Mouse (Mus musculus): Measurements from ENCODE around the gene Hsd17b12.

Gene Hsd17b12

DNA sequence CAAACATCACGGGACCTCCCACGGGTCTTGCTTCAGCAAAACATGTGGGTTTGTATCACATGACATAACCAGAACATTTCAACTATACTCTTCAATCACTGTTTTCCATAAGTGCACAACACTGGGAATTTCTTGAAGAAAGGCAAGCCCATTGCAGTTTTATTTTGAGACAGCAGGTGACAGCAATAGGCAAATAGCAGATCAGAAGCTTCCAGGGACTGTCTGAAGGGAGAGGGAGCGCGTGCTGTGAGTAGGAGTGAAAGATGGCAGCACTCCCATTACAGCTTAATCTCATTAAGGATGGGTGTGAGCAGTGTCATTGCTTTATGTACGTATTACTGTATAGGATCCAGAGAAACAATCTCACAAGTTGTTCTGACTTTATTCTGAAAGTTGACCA lies 88.3 kb downstream of the Hsd17b12 start:
- DNase-seq, result no peak

DNA sequence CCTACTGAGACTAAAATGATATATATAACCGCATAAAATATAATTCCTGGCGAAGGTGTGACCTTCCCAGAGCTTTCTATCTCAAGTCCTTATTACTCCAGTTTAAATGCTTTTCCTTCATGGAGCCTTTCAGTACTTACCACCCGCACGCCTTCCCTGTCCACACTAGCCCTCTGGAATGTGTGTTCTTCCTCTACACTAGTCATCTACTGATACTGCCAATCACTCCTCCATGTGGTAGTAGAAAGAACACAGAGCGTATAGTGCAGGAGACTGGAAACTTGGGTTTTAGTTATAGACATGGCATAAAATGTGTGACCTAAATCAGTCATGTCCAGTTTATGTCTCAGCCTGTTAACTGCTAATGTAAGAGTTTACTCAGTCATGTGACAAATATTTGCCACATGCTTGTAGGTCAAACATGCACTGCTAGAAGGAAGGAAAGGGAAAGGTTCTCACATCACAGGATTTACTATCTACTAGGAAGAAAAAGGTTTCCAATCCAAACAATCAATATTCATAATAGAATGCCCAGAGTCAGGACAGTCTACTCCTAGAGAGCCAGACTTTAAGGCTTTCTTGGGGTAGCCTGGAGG lies 91.1 kb downstream of the Hsd17b12 start:
- no peak for DNase-seq

DNA sequence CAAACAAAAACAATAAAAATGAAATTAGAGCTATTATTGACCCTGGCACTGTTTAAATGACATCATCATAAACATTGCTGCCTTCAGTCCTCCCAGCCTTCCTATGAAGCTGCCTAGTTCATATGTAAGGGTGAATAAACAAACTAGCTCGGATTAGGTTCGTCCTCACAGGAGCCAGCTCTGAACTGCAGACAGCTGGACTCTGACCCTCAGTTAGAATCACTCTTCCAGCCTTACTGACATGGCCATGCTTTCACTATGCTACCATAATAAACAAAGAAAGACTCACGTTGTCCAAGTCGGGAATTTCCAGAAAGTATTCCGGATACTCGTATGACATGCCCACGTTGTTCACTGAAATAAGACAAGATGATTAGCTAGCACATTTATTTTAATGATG lies 91.6 kb downstream of the Hsd17b12 start:
- DNase-seq, result peak; percentile 21

DNA sequence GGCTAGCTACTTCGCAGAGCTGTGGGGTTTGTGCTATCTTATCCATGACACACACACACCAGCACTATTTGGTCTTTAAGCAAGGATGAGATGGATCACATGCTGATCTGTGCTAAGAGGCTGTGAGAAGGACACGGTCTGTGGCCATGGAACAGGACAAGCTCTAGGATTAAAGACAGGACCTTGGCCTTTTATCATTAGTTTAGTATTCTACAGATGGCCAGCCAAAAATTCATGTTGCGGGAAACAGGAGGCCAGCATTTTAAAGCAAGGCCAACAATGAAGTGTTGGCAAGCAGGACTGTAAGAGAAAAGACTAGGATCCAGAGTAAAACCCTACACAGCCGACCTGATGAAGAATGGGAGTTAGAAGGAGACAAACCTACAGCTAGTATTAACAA lies 95.0 kb downstream of the Hsd17b12 start:
- DNase-seq, result no peak

DNA sequence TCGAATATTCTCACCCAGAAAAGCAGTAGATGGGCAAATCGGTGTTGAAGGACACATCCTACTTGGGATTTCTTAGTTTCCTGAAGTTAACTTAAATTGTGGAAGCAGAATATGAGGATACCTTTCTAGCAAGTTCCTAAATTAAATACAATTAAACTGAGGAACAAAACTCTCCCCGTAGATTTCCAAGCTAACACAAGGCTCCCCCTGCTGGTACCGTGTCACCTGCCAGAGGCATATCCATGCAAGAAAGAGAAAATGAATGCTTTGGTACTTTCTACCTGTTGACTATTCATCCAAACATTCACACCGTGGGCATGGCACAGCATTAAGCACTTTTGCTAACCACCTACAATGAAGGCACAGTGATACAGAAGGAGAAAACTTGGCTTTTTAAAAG lies 98.3 kb downstream of the Hsd17b12 start:
- peak; percentile 55 for DNase-seq

DNA sequence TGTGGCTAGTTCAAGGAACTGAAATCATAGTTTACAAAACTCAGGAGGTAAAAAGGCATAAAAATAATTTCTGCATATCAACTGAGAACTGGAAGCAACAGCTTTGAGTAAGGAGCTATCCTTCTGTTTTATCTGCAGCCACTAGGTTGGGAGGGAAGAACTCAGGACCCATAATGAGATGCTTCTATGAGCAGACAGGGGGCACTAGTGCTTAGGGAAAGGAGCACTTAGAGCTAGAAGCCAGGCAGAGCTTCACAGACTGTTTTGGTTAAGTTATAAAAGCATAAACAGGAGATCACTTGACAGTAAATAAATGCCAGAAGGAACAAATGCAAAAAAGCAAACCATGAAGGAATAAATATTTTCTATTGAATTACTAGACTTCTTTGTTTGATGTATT lies 103.0 kb downstream of the Hsd17b12 start:
- DNase-seq, result no peak

DNA sequence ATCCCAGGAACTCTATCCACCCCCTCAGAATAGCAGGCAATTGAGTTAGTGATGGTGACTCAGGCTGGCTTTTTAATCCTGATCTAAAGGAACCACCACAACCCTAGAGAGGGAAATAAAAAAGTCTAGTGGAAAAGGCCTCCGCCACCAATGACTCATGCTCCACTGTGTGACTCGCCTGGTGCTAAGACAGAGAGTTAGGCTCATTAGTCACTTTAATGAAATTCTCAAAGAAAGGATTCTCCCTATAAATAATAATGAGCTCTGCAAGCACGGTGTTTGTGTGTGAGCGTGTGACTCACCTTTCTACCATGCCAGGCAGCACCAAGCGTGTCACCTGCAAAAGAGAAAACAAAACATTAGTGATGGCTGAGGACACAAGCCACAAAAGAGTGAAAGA lies 105.8 kb downstream of the Hsd17b12 start:
- DNase-seq, result no peak

DNA sequence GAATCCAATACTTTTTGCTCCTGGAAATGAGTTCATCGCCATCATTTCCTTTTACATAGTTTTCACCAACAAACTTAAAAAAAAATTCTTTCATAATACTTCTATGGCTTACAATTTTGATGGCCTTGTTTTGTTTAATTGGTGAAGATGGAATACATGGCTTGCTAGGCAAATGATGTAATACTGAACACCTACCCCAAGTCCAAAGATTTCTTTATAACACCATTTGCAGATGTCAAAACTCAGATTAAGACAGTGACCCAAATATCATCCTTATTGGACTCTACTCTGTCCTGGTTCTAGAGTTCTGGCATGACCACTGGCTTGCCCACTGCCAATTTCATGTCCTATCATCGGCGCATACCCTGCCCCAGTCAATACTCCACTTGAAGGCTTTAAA lies 106.9 kb downstream of the Hsd17b12 start:
- DNase-seq, result no peak

GRCm38 (mm10) chr2:94049471-94050176 lies 108.1 kb downstream of the Hsd17b12 start:
- no peak for DNase-seq

- no peak for DNase-seq
Observed at GRCm38 (mm10) chr2:94048733-94049470, 108.9 kb downstream of the Hsd17b12 start.

DNA sequence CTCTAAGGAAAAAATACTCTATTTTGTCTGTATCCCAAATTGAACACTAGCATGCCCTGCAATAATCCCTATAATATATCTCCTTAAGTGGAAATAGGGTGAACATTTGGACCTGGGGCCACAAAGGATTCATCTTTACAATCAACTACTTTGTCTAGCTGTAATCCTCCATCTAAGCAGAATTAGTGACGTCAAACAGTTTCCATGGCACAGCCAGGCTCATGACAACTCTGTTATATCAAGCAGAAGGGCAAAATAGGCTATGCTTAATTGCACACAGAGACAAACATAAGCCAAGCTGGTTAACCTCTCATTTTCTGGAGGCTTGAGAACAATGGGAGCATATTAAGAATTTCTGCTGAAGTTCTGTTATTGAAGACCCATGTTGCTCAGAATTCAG lies 109.5 kb downstream of the Hsd17b12 start:
- no peak for DNase-seq

GRCm38 (mm10) chr2:94045411-94046090 lies 112.2 kb downstream of the Hsd17b12 start:
- no peak for DNase-seq

- DNase-seq, result no peak
Observed at GRCm38 (mm10) chr2:94044174-94044573, 113.6 kb downstream of the Hsd17b12 start.

DNA sequence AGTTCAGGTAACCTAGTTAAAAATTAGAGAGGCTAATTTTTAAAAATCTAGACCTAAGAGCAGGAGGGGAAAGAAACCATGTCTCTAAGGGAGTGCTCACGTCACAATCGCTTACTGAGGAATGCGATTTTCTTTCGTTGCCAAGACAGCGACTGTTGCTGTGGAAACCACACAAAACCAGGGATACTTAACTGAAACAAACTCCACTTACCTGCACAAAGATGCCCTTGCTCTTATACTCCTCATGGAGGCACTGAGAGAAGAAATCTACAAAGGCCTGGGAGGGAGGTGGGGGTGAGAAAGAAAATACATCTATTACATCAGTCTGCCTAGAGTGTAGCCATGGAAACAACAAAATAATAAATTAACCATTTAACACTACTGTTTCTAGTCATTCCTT lies 114.1 kb downstream of the Hsd17b12 start:
- no peak for DNase-seq

DNA sequence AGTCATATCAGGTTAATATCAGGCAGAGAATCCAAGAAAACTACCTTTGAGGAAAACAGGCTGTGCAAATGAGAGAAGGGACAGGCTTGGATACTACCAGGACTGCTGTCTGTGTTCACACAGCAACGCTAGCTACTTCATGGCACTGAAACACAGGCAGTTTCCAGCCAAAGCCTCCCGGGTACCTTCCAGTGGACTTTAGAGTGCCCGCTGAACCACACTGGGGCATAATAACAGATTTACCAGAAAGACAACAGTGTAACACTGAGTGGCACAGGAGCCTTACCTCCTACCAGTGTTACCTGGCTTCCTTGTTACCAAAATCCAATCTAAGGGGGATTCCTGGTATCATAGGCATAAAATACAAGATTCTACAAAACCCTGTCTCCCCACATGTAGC lies 115.3 kb downstream of the Hsd17b12 start:
- no peak for DNase-seq

DNA sequence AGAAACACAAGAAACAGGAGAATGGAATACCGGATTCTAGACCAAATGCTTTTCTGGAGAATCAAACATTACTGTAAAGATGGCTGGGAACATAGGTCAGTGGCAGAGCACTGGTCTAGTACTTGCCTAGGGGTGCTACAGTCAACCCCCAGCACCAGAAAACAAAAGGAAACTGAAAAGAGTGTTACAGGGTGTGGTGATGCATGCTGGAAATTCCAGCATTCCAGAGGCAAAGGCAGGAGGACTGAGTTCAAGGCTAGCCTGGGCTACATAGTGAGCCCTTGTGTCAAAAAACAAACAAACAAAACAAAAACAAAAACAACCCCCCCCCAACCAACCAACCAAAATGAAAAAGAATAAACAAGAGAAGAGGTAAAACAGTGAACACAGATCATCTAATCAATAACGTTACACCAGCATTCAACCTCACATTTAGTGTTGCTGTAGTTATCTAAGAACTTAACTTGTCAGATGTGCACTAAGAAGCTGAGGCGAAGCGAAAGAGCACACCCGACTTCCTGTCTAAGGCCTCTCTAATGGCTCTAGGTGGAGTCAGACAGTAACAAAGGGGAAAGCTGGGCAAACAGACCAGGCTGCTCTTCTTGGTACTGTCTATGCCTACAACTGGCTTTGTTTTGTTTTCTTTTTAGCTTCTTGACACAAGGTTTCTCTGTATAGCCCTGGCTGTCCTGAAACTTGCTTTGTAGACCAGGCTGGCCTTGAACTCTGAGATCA lies 117.2 kb downstream of the Hsd17b12 start:
- DNase-seq, result no peak

- DNase-seq, result peak; percentile 76
Observed at GRCm38 (mm10) chr2:94035428-94036331, 122.1 kb downstream of the Hsd17b12 start.

DNA sequence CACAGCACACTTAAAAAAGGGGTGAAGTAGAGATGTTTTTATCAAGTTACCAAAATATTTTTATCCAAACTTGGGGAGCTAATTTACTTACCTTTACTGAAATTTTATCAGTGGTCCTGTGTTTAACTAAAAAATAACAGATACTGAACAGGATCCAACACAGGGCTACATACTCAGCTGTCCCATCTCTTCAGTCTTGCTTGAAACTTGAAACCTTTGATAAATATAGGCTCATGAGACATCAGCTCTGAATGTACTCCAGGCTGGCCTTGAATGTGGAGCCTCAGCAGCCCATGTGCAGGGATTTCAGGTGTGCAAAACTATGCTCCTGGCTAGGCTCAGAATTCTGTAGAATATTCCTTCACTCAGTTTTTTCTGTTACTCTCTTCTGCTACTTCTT lies 127.2 kb downstream of the Hsd17b12 start:
- DNase-seq, result no peak

GRCm38 (mm10) chr2:94024637-94025036 lies 133.1 kb downstream of the Hsd17b12 start:
- DNase-seq, result no peak

DNA sequence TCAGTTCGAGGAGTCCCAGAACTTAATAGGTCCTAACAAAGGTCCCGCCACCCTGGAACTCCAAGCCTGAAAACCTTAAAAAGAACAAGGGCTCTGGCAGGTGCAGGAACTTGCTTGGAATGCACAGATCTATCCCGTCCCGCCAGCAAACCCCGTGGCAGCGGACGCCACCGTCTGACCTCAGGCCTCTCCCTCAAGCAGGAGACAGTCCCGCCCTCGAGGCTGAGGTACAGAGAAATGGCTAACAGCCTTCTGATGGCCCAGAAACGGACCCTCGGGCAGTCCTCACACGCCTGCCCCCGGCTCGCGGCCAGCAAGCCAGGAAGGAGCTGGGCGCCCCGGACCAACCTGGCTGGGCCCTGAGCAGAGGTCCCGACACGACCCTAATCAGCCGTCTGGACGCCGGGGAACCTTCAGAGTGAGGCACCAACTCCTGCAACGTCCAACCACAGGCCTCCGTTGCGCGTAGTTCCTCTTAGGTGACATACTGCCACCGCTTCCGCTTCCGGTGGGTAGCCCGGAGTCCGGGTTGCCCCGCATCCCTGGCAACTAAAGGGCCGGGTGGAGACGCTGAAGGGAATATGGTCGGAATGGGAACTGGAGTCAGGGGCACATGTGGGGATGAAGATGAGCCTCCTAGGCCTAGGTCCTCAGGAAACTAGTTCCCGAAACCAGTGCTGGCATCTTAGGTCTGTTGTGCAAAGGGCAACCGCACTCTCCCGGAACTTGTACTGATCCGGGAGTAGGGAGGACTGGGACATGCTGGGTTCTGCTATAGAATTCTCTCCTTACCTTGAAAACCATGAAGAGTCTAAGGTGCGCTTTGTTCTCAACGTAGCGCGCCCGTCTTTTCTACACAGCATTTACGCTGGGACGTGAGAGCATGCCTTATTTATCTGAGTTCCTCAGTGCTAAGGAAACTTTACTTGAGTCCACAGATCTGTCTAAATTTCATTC lies 147.2 kb downstream of the Hsd17b12 start, which contains the start of gene Alkbh3:
Gene Alkbh3 (minus strand): TSS at position 473 of the 957 bp plus-strand sequence.
- peak; percentile 94 for DNase-seq
